Mouse (Mus musculus) G1E (cell line): ENCODE data around the gene Sparc.

Source experiments
- CTCF ChIP-seq: IDR thresholded peaks from 2 replicates; pipeline ENCODE4 v1.5.1; 2012; ENCODE audit warnings: low read depth, low read length, inconsistent platforms, mixed read lengths
- GATA1 ChIP-seq: IDR thresholded peaks from 2 replicates; pipeline ENCODE4 v1.6.1; 2012; ENCODE audit warnings: borderline replicate concordance, low read length, inconsistent platforms, mixed read lengths
- GATA2 ChIP-seq: IDR thresholded peaks from 2 replicates; pipeline ENCODE4 v1.6.1; 2012; ENCODE audit warnings: low read depth, low read length, inconsistent platforms, borderline replicate concordance
- POLR2AphosphoS5 ChIP-seq: IDR thresholded peaks from 2 replicates; pipeline ENCODE4 v1.6.1; 2012; ENCODE audit warnings: low read depth, low read length, inconsistent platforms; ENCODE audit not compliant: insufficient replicate concordance

DNA sequence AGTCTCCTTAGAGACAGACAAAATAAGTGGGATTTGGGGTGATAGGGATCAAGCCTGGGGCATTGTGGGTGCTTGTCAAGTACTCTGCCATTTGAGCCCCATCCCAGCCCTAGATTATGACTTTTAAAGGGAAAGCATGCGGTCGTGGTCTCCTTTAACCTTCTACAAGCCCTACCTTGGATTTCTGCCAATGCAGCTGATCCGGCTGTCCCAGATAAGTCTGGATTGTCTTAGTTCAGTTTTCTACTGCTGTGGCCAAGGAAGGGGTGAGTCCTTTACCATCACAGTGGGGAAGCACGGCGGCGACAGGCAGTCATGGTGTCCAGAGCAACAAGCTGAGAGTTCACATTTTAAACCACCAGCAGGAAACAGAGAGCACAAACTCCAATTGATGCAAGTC is 42.1 kb downstream of the Sparc start:
- TF ChIP-seq CTCF (no peak), GATA2 (no peak), GATA1 (no peak), POLR2AphosphoS5 (no peak)
